Mouse (Mus musculus) liver, embryonic 13.5 days (tissue): Measurements from ENCODE around the gene Paqr7. TPM values are rescaled to one million over a fixed set of nuclear protein-coding genes. Genes with fewer than 3 reads are reported as not detected.

ENCODE experiments used
- ATAC-seq: fragments of 200-750 bp; cut with Nextera tagmentation; 2 replicates; pipeline ENCODE4 v1.8.0; 2017; ENCODE audit warnings: low read depth, mild to moderate bottlenecking, moderate number of reproducible peaks, moderate library complexity
- DNase-seq: peaks from one replicate; pipeline ENCODE4 v3.0.0; 2022
- H3K27ac ChIP-seq: fragments of 300-500 bp; sonication (generic); 2 replicates; pipeline ENCODE4 v1.5.1; 2015; ENCODE audit warnings: moderate library complexity, mild to moderate bottlenecking, inconsistent platforms
- H3K27me3 ChIP-seq: fragments of 300-500 bp; sonication (generic); 2 replicates; pipeline ENCODE4 v1.6.1; 2015; ENCODE audit warnings: mild to moderate bottlenecking, inconsistent platforms
- H3K36me3 ChIP-seq: fragments of 300-500 bp; sonication (generic); 2 replicates; pipeline ENCODE4 v1.6.1; 2015; ENCODE audit warnings: mild to moderate bottlenecking, inconsistent platforms
- H3K4me1 ChIP-seq: fragments of 300-500 bp; sonication (generic); replicated peaks from 2 replicates; pipeline ENCODE4 v1.6.1; 2015; ENCODE audit warnings: inconsistent platforms
- H3K4me2 ChIP-seq: fragments of 300-500 bp; sonication (generic); 2 replicates; pipeline ENCODE4 v1.6.1; 2015; ENCODE audit warnings: inconsistent platforms, mild to moderate bottlenecking, moderate library complexity
- H3K4me3 ChIP-seq: fragments of 300-500 bp; sonication (generic); replicated peaks from 2 replicates; pipeline ENCODE4 v1.5.1; 2015; ENCODE audit warnings: mild to moderate bottlenecking, inconsistent platforms
- H3K9ac ChIP-seq: fragments of 300-500 bp; sonication (generic); 2 replicates; pipeline ENCODE4 v1.6.1; 2015; ENCODE audit warnings: mild to moderate bottlenecking, inconsistent platforms
- H3K9me3 ChIP-seq: fragments of 300-500 bp; sonication (generic); replicated peaks from 2 replicates; pipeline ENCODE4 v1.6.1; 2016; ENCODE audit warnings: inconsistent platforms
- WGBS: fragments of 180-500 bp; shearing (Covaris S2); methylation state at CpG from one replicate; pipeline ENCODE4 v1.1.7; 2015; ENCODE audit not compliant: insufficient replicate concordance; 5-methylcytosine and 5-hydroxymethylcytosine counted together
- polyA plus RNA-seq: library from polyadenylated mRNA; unstranded; fragments of >200 nt; fragmentation: Nextera tagmentation; extraction: Ambion mirVana; gene quantifications from 2 replicates; pipeline ENCODE4 v1.2.1, GENCODE M21; 2015

Gene Paqr7
- polyA plus RNA-seq, 1 experiment from 2014 or later: 6.5 TPM

- Histone ChIP-seq H3K4me3 (no peak overlapping the region), H3K4me2 (no peak overlapping the region), H3K36me3 (peaks cover 45% of the 10 kb centered on the region), H3K27ac (no peak overlapping the region), H3K27me3 (peaks cover 5% of the 10 kb centered on the region; the same call in 1 of the 2 replicates), H3K4me1 (peaks cover 9% of the 10 kb centered on the region; the same call in 1 of the 2 replicates), H3K9ac (no peak overlapping the region), H3K9me3 (no peaks in the 10 kb centered on the region)
- ATAC-seq (no peak), DNase-seq (no peak)
- WGBS: 89% methylated on average over 8 of the region's 8 CpGs
Measured at GRCm38 (mm10) chr4:134476899-134477298, 19.6 kb upstream of the Paqr7 start.

- DNase-seq (peak; percentile 81), ATAC-seq (peak; percentile 54)
- 5% methylated on average over 9 of the region's 9 CpGs for WGBS
Measured at GRCm38 (mm10) chr4:134478031-134478430, 18.5 kb upstream of the Paqr7 start.

DNA sequence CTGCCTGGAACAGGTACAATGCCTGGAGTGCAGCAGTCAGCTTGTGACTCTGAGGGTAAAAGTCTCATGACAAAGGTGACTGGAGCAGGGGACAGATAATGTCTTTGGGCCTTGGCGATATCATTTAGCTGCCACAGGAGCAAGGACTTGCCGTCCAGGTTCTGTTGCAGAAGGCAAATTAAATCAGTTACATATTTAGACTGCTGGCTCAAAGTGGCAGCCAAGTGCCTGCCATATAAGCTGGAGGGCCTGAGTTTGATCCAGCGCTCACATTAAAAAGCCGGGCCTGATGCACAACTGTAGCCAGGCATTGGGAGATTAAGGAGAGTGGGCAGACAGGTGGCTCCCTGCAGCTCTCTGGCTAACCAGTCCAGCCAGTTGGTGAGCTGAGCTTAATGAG, 16.7 kb upstream of the Paqr7 start:
- H3K4me1 ChIP-seq: peaks cover 7% of the 10 kb centered on the region; the same call in 1 of the 2 replicates
- no peaks in the 10 kb centered on the region for H3K9me3 ChIP-seq
- 72% methylated on average over 4 of the region's 4 CpGs for WGBS
- no peak overlapping the region for H3K4me2 ChIP-seq
- H3K9ac ChIP-seq: no peak overlapping the region
- H3K27me3 ChIP-seq: peaks cover 21% of the 10 kb centered on the region
- no peak overlapping the region for H3K4me3 ChIP-seq
- peaks cover 19% of the 10 kb centered on the region for H3K36me3 ChIP-seq
- H3K27ac ChIP-seq: no peak overlapping the region
- no peak for DNase-seq
- ATAC-seq: no peak

More at GRCm38 (mm10) chr4:134478031-134478430, 18.5 kb upstream of the Paqr7 start:
- Histone ChIP-seq H3K9ac (no peak overlapping the region), H3K4me3 (no peak overlapping the region), H3K36me3 (peaks cover 33% of the 10 kb centered on the region), H3K27ac (no peak overlapping the region), H3K4me2 (0 out of 2 replicates have a peak overlapping the region, but pooled peaks have one; percentile 12), H3K27me3 (peaks cover 11% of the 10 kb centered on the region), H3K4me1 (peaks cover 7% of the 10 kb centered on the region; the same call in 1 of the 2 replicates), H3K9me3 (no peaks in the 10 kb centered on the region)

- peak; percentile 49 for DNase-seq
- no peak overlapping the region for H3K4me3 ChIP-seq
- ATAC-seq: no peak; the same call in 1 of the 2 replicates
- peaks cover 21% of the 10 kb centered on the region for H3K27me3 ChIP-seq
- H3K9me3 ChIP-seq: no peaks in the 10 kb centered on the region
- H3K4me1 ChIP-seq: peaks cover 9% of the 10 kb centered on the region; the same call in 1 of the 2 replicates
- H3K4me2 ChIP-seq: no peak overlapping the region
- H3K36me3 ChIP-seq: peaks cover 9% of the 10 kb centered on the region
- H3K27ac ChIP-seq: no peak overlapping the region
- H3K9ac ChIP-seq: no peak overlapping the region
- WGBS: 15% methylated on average over 6 of the region's 6 CpGs
Measured at GRCm38 (mm10) chr4:134480864-134481263, 15.6 kb upstream of the Paqr7 start.

DNA sequence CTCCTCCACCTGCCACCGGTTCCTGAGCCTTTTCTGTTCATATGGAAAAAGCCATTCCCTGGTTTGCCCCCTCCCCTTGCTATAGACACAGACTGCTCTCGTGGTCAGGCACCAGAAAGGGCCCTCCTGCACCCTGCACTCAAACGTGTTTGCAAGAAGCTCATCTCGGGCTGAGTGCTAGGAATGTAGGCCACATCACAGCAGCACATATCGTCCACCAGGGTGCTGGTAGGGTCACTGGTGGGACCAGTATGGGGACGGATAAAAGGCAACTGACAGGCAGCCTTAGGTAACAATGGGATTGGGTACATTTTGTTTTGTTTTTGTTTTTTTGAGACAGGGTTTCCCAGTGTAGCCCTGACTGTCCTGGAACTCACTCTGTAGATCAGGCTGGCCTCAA, 15.2 kb upstream of the Paqr7 start:
- no peak for ATAC-seq
- Histone ChIP-seq H3K4me3 (no peak overlapping the region), H3K27me3 (peaks cover 21% of the 10 kb centered on the region), H3K36me3 (peaks cover 5% of the 10 kb centered on the region), H3K4me2 (no peak overlapping the region), H3K4me1 (peaks cover 9% of the 10 kb centered on the region; the same call in 1 of the 2 replicates), H3K9ac (no peak overlapping the region), H3K27ac (no peak overlapping the region; the same call in 1 of the 2 replicates), H3K9me3 (no peaks in the 10 kb centered on the region)
- 42% methylated on average over 6 of the region's 6 CpGs for WGBS
- no peak for DNase-seq

DNA sequence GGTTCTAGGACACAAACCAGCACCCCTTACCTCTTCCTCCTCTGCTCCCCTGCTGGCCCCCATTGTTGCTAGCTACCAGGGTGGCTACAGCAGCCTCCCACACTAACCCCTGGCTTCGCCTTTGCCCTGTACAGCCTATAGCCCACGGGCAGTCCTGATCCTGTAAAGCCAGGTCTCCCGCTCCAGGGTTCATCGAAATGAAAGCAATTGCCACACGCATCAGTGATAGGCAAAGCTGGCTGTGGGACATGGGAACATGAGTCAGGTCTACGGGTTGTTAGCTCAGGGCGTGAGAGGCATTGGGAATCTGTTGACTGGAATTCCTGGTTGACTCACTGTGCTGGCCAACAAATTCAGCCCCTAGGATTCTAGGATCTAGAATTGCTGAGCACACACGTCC, 14.1 kb upstream of the Paqr7 start:
- Histone ChIP-seq H3K27ac (no peak overlapping the region), H3K36me3 (no peaks in the 10 kb centered on the region), H3K27me3 (peaks cover 21% of the 10 kb centered on the region), H3K4me2 (no peak overlapping the region), H3K9ac (no peak overlapping the region), H3K4me3 (no peak overlapping the region), H3K9me3 (no peaks in the 10 kb centered on the region), H3K4me1 (peaks cover 9% of the 10 kb centered on the region; the same call in 1 of the 2 replicates)
- ATAC-seq: no peak
- DNase-seq: no peak
- WGBS: 61% methylated on average over 8 of the region's 8 CpGs

DNA sequence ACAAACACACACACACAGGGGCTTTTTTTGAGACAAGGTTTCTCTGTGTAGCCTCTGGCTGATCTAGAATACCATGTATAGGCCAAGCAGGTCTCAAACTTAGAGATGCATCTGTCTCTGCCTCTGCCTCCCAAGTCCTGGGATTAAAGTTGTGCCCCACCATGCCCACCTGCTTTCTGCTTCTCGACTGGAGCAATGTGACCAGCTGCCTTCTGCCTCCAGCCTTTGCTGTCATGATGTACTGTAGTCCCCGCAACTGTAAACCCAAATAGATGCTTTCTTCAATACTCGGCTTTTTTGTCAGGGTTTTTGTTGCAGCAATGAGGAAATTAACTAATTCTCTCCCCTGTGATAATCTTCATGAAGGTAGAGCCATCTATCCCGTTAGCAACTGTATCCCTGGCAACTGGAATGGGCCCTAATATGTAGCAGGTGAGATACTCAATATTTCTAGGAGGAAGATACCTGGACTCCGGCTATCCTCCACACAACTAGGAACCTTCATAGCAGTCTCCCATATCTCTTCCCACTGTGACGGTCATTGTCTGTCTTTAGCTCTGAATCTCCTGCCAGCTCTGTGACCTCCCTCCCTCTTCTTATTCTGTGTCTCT, 13.3 kb upstream of the Paqr7 start:
- Histone ChIP-seq H3K9me3 (no peaks in the 10 kb centered on the region), H3K4me2 (no peak overlapping the region), H3K4me1 (peaks cover 6% of the 10 kb centered on the region; the same call in 1 of the 2 replicates), H3K9ac (no peak overlapping the region), H3K27me3 (peaks cover 21% of the 10 kb centered on the region), H3K4me3 (no peak overlapping the region), H3K27ac (no peak overlapping the region), H3K36me3 (no peaks in the 10 kb centered on the region)
- DNase-seq (no peak), ATAC-seq (no peak)
- 63% methylated on average over 6 of the region's 6 CpGs for WGBS

- H3K4me3 ChIP-seq: no peak overlapping the region
- ATAC-seq (no peak), DNase-seq (no peak)
- H3K9ac ChIP-seq: no peak overlapping the region
- no peak overlapping the region for H3K27ac ChIP-seq
- WGBS: 52% methylated on average over 6 of the region's 6 CpGs
- H3K4me2 ChIP-seq: no peak overlapping the region
- H3K4me1 ChIP-seq: peaks cover 6% of the 10 kb centered on the region; the same call in 1 of the 2 replicates
- H3K27me3 ChIP-seq: peaks cover 21% of the 10 kb centered on the region
- no peaks in the 10 kb centered on the region for H3K9me3 ChIP-seq
- no peaks in the 10 kb centered on the region for H3K36me3 ChIP-seq
Measured at GRCm38 (mm10) chr4:134483696-134484095, 12.8 kb upstream of the Paqr7 start.

GRCm38 (mm10) chr4:134484231-134484630, 12.3 kb upstream of the Paqr7 start:
- WGBS: 66% methylated on average over 10 of the region's 10 CpGs
- Histone ChIP-seq H3K27me3 (peaks cover 21% of the 10 kb centered on the region), H3K36me3 (no peaks in the 10 kb centered on the region), H3K4me2 (no peak overlapping the region), H3K27ac (no peak overlapping the region), H3K4me3 (no peak overlapping the region), H3K9ac (no peak overlapping the region), H3K4me1 (peaks cover 8% of the 10 kb centered on the region), H3K9me3 (no peaks in the 10 kb centered on the region)
- ATAC-seq (no peak), DNase-seq (no peak)

DNA sequence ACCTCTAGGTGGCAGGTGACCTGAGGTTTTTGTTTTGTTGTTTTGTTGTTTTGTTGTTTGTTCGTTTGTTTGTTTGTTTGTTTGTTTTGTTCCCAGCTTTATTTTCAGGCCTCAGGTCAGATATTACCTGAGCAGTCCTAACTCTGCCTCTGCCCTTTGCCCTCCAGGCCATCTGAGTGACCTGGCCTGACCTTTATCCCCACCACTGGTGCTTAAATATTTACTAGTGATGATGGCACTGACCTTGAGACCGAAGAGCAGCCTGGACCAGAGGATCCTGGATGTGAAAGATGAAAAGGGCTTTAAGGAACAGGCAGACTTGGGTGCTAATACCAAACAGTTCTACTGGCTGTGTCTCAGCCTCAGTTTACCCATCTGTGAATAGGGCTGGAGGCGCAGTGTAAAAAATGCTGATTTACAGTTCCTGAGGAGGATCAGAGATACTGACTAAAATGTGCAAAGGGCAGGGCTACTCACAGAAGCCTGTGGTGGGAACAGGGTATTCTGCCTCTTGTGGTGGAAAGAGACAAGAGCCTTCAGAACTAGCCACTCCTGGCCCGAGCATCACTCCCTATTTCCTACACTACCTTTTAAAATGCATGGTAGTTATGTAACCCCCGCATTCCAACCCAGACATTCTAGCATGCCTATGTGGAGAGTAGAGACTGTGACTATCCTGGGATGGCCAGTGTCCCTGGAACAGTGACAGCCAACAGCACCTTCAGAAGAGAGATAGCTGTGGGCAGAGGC, 11.2 kb upstream of the Paqr7 start:
- no peak for DNase-seq
- Histone ChIP-seq H3K4me3 (no peak overlapping the region), H3K4me2 (no peak overlapping the region), H3K9ac (no peak overlapping the region), H3K4me1 (peaks cover 19% of the 10 kb centered on the region), H3K27me3 (peaks cover 21% of the 10 kb centered on the region), H3K9me3 (no peaks in the 10 kb centered on the region), H3K27ac (no peak overlapping the region), H3K36me3 (no peaks in the 10 kb centered on the region)
- WGBS: 60% methylated on average over 5 of the region's 5 CpGs
- ATAC-seq: no peak

- peaks cover 10% of the 10 kb centered on the region; the same call in 1 of the 2 replicates for H3K27me3 ChIP-seq
- no peak overlapping the region for H3K27ac ChIP-seq
- no peak overlapping the region for H3K4me2 ChIP-seq
- ATAC-seq: no peak
- H3K4me1 ChIP-seq: peaks cover 22% of the 10 kb centered on the region
- 79% methylated on average over 5 of the region's 5 CpGs for WGBS
- no peak overlapping the region for H3K4me3 ChIP-seq
- no peaks in the 10 kb centered on the region for H3K36me3 ChIP-seq
- no peak for DNase-seq
- no peak overlapping the region for H3K9ac ChIP-seq
- no peaks in the 10 kb centered on the region for H3K9me3 ChIP-seq
Measured at GRCm38 (mm10) chr4:134488211-134488610, 8.3 kb upstream of the Paqr7 start.
